Mouse (Mus musculus): ENCODE data around the gene Slc25a38.
A peak's percentile ranks its signal among the peaks of the same experiment; 100 is the strongest.
"Not testable (repeated sequence)": the region's sequence is repeated elsewhere in the genome, so short reads cannot be mapped to it uniquely, and the experiment has no call there.

Gene Slc25a38

DNA sequence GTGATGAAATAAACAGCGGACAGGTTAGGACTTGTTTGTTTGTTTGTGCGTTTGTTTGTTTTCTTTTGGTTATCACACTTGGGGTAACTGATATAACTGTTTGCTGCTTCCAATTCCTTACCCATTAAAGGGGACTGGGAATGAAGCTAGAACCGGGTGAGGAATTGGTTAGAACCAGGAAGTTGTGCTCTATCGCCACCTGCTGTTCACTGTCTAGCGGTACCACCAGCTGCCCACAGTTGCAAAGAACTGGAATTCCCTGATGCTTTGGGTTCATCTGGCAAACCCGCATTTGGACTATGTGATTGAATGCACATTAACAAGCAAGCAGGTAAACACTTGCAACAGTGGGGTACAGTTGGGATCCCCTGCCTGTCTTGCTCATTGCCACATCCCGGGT is 11.5 kb upstream of the Slc25a38 start:
- ATAC-seq (ENCODE audit: insufficient number of reproducible peaks, low FRiP score, low TSS enrichment), result peak; percentile 36; the same call in 1 of the 2 replicates

DNA sequence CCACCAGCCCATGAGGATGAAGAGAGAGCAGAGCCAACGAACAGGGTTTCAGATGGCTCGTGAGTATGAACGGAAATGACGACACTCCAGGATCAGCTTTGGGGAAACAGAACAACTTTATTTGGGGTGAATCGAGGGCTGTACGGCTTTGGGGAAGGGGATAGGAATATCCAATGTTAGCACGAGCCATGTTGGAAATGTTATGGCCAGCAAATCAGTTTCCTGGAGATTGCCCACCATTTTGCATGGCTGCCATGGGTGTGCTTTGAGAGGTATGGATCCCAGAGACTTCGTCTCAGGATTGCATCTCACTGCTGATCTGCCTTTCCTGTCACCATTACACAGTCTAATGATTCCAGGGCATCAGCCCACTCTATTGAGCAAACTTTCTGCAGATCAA is 10.9 kb upstream of the Slc25a38 start:
- no peak for ATAC-seq (ENCODE audit: insufficient number of reproducible peaks, low FRiP score, low TSS enrichment)

DNA sequence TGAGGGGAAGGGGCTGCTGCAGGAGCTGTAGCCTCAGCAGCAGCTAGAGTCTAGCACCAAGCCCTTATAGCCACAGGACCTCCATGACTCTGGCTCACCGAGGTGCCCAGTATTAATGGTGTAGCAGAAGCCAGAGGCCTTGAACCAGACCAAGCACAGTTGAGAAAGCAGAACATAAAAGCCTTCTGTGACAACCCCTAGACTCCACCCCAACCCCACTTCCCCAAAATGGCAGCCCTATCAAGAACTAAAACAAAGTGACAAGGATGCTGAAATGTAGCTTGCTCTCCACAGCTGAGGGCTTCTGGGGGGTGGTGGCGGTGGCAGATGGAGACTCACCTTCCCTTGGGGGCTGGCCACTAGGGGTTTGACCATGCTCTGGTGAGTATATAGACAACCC is 9.0 kb upstream of the Slc25a38 start:
- no peak for ATAC-seq (ENCODE audit: insufficient number of reproducible peaks, low FRiP score, low TSS enrichment)

DNA sequence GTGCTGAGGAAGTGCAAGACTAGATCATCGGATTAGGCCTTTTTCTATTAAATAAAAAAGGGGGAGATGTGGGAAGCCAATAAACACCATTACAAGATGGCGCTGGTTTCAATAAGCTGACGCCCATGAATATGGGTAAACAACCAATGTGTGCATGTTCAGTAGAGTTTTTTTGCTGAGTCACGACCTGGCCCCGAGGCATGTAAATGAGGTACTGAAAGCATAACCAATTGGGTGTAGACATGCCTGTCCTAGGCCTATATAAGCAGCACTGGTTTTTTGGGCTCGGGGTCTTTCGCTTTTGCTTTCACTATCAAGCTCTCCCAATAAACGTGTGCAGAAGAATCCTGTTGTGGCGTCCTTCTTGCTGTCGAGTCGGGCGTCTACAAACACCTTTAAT is 1.2 kb upstream of the Slc25a38 start:
- ATAC-seq (ENCODE audit: insufficient number of reproducible peaks, low FRiP score, low TSS enrichment), result not testable (repeated sequence)

DNA sequence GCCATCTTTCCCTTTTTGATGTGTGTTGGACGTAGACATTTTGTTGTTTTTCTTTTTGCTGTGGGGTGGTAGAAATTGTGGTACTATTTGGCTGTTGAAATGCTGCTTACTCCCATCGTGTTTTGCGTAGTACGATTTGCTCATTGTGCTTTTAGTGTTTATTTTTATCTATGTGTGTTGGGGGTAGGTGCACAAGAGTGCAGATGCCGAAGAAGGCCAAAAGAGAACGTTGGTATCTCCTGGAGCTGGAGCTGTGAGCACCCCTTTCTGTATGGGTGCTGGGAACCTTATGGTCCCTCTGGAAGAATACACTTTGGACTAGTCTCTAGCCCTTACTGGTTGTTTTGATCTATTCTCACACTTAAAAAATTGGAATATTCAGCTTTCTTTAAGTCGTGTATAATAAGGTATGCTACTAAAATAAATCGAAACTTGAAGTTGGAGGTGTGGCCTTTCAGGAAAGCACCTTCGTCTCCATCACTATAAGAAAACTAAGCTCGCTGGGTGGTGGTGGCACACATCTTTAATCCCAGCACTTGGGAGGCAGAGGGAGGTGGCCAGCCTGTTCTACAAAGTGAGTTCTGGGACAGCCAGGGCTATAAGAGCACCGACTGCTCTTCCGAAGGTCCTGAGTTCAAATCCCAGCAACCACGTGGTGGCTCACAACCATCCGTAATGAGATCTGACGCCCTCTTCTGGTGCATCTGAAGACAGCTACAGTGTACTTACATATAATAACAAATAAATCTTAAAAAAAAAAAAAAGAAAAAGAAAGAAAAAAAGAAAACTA is 1.2 kb downstream of the Slc25a38 start:
- ATAC-seq (ENCODE audit: insufficient number of reproducible peaks, low FRiP score, low TSS enrichment), result no peak

DNA sequence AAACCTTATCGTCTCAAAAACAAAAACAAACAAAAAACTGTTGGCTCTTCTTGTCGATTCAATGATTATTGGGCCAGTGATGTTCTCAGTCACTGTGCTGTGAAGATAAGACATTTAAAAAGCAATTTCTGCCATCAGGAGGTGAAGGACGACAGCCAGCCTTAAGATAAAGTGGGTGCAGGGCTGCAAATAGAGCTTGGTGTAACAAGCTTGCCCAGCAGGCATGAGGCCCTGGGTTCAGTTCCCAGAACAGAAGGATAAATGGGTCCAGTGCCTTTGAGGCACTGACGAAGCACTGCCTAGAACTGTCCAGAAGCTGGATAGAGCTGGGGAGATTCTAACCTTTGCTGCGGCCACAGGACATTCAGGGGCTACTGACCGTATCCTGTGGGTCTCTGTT is 2.3 kb downstream of the Slc25a38 start:
- no peak for ATAC-seq (ENCODE audit: insufficient number of reproducible peaks, low FRiP score, low TSS enrichment)

DNA sequence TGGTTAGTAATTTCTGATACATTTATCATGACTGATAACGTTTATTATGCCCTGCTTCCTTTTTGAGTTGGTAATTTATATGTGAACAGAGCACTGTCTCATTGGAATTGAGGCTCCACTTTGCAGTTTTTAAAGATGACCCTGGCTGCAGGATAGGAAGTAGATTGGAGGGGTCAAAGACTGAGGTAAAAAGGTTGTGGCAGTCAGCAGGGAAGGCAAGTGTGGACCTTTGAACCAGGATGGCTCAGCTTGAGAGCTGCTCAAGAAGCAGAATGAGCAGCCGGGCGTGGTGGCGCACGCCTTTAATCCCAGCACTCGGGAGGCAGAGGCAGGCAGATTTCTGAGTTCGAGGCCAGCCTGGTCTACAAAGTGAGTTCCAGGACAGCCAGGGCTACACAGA is 3.3 kb downstream of the Slc25a38 start:
- ATAC-seq (ENCODE audit: insufficient number of reproducible peaks, low FRiP score, low TSS enrichment), result no peak

DNA sequence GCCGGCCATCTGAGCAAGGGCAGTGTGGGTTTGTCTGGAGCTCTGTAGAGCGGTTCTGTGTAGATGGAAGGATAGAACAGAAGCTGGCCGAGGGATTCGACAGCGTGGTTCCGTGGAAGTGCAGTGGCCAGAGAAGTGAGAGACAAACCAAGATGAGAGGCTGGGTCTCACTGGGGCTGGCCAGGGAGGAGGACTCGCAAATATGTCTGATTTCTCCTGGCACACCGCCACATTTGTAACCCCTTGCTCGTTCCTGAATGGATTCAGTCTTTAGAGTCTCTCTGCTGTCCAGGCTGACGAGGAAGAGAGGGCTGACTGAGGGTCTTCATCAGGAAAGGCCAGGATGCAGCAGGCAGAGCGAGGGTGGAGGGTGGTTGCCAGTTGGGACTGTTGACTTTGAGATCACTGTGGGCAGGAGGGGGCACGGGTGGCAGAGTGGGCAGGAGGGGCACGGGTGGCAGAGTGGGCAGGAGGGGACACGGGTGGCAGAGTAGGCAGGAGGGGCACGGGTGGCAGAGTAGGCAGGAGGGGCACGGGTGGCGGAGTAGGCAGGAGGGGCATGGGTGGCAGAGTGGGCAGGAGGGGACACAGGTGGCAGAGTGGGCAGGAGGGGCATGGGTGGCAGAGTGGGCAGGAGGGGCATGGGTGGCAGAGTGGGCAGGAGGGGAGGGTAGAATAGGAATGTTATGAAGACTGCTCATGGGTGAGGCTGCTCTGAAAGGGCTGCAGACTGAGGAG is 4.0 kb downstream of the Slc25a38 start:
- no peak for ATAC-seq (ENCODE audit: insufficient number of reproducible peaks, low FRiP score, low TSS enrichment)

DNA sequence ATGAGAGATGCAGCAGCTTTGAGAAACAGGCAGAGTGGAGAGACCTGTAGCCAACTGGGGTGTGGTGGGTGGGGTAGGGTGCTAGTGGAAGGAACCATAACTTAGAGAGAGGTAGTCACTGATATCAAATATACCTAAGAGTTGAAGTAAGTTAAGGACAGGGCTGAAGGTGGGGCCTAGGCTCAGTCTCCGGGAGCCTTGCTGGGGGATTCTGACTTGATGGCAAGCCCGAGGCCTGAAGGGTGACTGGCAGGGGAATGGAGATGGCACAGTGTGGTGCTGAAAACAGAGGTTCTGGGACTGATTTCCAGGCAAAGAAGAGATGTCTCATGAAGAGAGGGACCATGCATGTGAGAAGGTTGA is 4.6 kb downstream of the Slc25a38 start:
- no peak for ATAC-seq (ENCODE audit: insufficient number of reproducible peaks, low FRiP score, low TSS enrichment)

DNA sequence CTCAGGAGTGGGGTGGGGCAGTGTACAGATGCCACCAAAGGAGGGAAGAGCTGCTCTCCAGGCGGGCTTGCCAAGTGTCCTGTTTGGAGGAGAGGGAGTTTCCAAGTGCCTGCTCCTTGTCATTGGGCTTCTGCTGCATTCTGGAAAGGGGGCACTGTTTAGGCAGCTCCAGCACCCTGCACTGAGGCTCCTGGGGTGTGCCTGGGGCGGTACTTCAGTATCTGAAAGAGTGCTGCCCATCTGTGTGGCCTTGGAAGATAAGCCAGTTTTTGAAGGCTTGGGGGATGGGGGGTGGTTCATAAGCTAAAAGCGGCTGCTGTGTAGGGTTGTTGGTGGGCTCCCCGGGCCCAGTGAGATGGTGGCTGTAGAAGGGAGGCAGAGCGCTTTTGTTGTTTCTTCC is 5.4 kb downstream of the Slc25a38 start:
- no peak for ATAC-seq (ENCODE audit: insufficient number of reproducible peaks, low FRiP score, low TSS enrichment)

DNA sequence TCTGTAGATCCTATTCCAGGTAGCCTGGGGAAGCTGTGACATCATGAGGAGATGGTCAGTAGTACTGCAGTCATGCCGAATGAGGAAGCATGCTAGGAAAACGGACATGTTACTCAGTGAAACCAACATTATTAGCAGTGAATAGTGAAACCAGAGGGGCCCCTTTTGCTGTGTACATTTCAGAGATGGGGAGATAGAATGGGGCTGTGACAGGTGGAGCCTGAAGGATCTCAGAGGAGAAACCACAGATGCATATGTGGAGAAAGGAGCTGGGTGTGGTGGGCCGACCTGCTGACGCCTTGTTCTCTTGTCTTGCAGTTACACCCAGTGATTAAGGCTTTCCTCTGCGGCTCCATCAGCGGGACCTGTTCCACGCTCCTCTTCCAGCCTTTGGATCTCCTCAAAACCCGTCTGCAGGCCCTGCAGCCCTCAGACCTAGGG is 6.0 kb downstream of the Slc25a38 start:
- no peak for ATAC-seq (ENCODE audit: insufficient number of reproducible peaks, low FRiP score, low TSS enrichment)

DNA sequence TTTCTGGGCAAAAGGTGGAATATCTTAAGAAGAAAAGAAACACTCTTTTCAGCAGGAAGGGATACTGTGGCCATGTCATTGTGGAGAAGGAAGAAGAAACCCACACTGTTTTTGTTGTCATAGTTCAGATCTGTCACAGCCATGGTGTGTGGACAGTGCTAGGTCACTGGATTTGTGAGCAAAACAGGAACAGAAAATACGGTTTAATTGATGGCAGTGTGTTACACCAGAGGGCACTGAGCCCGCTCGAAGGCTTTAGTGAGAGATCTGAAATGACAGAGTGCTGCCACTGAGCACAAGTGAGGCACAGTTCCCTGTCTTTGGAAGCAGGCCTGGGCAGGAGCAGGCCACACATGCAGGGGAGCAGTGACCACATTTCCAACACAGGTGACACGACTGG is 8.0 kb downstream of the Slc25a38 start:
- no peak for ATAC-seq (ENCODE audit: insufficient number of reproducible peaks, low FRiP score, low TSS enrichment)

DNA sequence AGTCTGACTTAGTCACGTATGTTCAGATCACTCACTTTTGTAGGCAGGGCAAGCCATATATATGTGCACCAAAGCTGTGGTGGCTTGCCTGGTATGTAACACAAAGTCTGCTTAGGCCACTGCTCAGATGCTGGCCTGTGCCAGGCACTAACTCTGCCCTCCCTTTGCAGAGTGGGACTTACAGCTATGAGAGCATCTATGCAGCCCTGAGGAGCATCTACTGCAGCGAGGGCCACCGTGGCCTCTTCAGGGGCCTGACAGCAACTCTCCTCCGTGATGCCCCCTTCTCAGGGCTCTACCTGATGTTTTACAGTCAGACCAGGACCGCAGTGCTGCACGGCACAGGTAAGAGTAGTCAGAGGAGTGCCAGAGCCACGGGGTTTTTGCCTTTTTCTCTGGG is 10.3 kb downstream of the Slc25a38 start:
- no peak for ATAC-seq (ENCODE audit: insufficient number of reproducible peaks, low FRiP score, low TSS enrichment)

DNA sequence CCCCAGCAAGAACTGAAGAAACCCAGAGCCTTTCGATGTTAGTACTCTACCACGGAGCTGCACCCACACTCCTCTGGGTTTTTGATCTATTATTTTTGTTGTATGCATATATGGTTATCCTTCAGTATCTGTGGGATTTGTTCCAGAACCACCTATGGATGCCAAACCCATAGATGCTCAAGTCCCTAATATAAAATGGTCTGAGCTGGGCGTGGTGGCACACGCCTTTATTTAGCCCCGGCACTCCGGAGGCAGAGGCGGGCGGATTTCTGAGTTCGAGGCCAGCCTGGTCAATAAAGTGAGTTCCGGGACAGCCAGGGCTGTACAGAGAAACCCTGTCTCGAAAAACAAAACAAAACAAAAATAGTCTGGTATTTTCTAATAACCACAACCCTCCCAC is 16.7 kb downstream of the Slc25a38 start:
- no peak for ATAC-seq (ENCODE audit: insufficient number of reproducible peaks, low FRiP score, low TSS enrichment)

DNA sequence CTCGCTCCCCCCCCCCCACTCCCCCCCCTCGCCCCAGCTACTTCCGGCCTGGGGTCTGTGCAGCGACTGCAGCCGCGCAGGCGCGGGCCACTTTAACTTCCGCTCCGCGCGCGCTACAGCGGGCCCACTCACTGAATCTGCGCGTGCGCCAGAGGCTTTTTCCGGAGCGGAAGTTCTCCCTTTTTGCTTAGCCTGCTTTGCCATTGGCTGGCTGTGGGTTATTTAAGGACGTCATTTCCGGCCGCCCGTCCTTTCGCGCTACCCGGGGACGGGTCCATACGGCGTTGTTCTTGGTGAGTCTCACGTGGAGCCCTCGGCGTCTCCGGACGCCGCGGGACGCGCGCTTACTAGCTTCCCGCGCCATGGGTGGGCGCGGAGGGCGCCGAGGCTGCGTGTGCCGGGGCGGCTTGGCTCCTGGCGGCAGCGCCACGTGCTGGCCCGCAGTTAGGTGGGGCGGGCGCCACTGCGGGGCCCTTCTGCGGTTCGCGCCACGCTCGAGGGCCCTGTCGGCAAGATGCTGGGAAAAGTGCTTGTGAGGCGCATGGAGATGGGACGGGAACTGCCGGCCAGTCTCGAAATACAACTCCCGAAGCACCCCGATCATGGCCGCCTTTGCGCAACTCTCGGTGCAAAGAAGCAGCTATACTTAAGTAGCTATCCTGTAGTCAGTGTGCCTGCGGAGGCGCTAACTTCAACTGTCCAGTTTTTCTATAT is 17.5 kb downstream of the Slc25a38 start, which contains the start of gene Rpsa:
TSS of gene Rpsa (plus strand) at position 152 of the 714 bp plus-strand sequence.
- ATAC-seq (ENCODE audit: insufficient number of reproducible peaks, low FRiP score, low TSS enrichment), result peak; percentile 98

DNA sequence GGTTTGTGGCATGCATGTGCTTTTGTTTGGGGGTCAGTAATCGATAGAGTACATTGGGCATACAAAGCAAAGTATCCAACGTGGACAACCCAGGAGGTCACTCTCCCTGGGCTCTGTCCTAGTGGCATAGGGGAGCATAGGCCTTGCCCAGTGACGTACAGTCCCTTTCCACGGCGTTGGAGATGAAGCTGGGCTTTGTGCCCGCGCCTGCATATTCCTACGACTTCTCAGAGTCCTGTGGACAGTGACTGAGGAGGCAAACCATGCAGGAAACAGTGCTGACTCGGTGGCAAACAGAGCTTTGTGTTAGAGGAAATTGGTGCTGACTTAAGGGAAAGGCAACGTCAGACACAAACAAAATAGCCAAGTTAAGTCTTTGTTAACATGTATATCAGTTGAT is 19.1 kb downstream of the Slc25a38 start:
- no peak for ATAC-seq (ENCODE audit: insufficient number of reproducible peaks, low FRiP score, low TSS enrichment)

DNA sequence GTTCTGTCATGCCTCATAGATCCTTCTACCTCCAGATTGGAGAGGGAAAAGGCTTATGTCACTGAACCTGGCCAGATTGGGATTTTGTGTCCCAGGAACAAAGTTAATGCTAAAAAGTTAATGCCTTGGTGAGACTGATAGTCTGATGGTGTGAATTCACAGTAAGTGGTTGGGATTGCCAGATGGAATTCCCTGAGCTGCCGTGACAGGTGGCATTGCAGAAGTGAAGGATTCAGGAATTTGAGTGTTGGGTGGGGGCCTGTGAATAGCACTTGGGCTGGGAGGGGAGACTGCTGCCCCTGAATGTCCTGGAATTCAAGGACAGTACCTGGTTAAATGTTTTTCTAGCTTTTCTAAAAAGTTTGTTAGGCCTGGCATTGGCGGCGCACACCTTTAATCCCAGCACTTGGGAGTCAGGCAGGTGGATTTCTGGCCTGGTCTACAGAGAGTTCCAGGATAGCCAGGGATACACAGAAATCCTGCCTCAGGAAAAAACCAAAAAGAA is 21.7 kb downstream of the Slc25a38 start:
- no peak for ATAC-seq (ENCODE audit: insufficient number of reproducible peaks, low FRiP score, low TSS enrichment)

DNA sequence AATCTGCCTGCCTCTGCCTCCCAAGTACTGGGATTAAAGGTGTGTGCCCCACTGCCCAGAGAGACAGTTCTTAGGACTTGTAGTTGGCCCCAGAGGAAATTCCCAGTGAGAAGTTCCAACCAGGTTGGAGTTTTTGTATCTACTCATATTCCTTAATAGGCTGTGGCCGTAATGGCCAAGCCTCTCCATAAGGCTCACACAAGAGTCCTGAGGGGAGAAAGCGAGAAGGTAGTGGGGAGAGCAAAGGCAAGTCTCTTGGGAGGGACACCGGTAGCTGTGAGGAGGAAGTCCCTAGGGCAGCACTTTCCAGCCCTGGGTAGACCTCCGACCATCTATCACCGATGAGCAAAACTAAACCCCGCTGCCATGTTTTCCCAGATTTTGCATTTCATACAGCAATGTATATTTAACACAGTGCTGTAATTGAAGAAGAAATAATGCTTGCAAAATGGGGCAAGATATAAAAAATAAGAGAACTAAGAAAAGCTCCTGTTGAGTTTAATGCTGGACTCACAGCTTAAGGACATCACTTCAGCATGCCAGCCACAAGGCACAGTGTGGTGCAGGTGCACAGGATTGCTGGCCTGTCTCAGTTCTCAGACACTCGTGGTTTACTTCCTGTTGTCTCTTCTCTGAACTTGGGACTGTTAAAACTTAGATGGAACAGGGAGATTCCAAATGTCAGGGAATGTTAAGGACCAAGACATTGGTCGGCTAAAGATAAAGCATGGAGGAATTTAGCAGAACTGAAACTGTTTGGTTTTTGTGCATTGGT is 23.0 kb downstream of the Slc25a38 start:
- no peak for ATAC-seq (ENCODE audit: insufficient number of reproducible peaks, low FRiP score, low TSS enrichment)

DNA sequence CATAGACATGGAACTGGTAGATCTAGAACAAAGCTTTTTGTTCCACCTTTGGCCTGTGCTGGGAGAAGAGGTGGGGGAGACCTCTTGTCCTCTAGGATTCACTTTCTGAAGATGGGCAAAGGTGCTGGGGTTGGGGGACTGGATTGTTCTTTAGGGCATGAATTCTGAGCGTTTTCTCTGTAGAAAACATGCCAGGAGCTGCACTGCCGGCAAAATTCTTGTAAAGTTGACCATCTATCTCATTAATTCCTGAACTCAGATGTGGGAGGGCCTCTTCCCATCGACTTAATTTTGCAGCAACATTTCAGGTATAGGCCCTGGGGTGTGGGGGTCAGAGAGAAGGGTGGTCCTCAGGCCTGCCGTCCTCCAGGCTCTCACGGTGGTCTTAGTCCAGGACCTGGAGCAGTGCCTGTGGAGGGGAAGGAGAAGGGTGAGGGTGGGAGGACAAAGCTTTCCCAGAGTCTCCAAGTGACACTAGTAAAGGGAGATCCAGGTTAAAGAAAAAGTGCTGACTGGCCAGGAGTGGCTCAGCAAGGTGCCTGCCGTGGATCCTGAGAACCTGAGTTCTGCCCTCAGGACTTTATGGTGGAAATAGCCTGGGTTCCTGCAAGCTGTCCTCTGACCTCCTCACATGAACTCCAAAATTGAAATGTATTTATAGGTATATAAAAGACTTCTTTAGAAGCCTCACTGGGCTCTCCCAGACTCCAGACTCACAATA is 23.7 kb downstream of the Slc25a38 start:
- no peak for ATAC-seq (ENCODE audit: insufficient number of reproducible peaks, low FRiP score, low TSS enrichment)

All from cerebellum, adult (tissue).